Mouse (Mus musculus) cerebellum, adult 2 months (tissue): ENCODE data around the gene Hoxc8. TPM values are rescaled to one million over a fixed set of nuclear protein-coding genes. Genes with fewer than 3 reads are reported as not detected.

Experiments used
- DNase-seq, 2 experiments: peaks; one replicate each; pipeline ENCODE4 v3.0.0; 2021
- H3K27ac ChIP-seq: fragments of 200-500 bp; 2 replicates; pipeline ENCODE4 v1.5.1; 2012; ENCODE audit warnings: low read length, control low read depth, inconsistent platforms; ENCODE audit not compliant: insufficient read depth
- H3K27me3 ChIP-seq: fragments of 200-500 bp; 2 replicates; pipeline ENCODE4 v1.6.1; 2012; ENCODE audit warnings: inconsistent platforms, mild to moderate bottlenecking, low read length, moderate library complexity; ENCODE audit not compliant: control insufficient read depth, insufficient read depth
- H3K4me1 ChIP-seq: fragments of 200-500 bp; 2 replicates; pipeline ENCODE4 v1.6.1; 2011; ENCODE audit warnings: low read length; ENCODE audit not compliant: control insufficient read depth, insufficient read depth
- H3K4me3 ChIP-seq: fragments of 200-500 bp; replicated peaks from 2 replicates; pipeline ENCODE3; 2011; ENCODE audit warnings: mild to moderate bottlenecking, low read depth, low read length, control low read depth; ENCODE audit not compliant: insufficient read depth
- CTCF ChIP-seq: fragments of 200-500 bp; IDR thresholded peaks from 2 replicates; pipeline ENCODE4 v1.5.1; 2011; ENCODE audit warnings: low read depth, mild to moderate bottlenecking, control low read depth, low read length, moderate library complexity, borderline replicate concordance; ENCODE audit not compliant: insufficient read depth
- POLR2A ChIP-seq: fragments of 200-500 bp; IDR thresholded peaks from 2 replicates; pipeline ENCODE4 v1.6.1; 2011; ENCODE audit warnings: low read length, control low read depth, borderline replicate concordance; ENCODE audit not compliant: insufficient read depth
- WGBS: fragments of 180-500 bp; shearing (Covaris S2); methylation state at CpG from one replicate; pipeline ENCODE4 v1.1.7; 2018; 5-methylcytosine and 5-hydroxymethylcytosine counted together
- polyA plus RNA-seq: library from polyadenylated mRNA; depleted of rRNA; stranded (reverse); fragments of >200 nt; gene quantifications from 2 replicates; pipeline ENCODE4 v1.2.3, GENCODE M21; 2012

Hoxc8 gene
- polyA plus RNA-seq, 1 experiment = not detected

GRCm38 (mm10) chr15:102961728-102962127 is 28.7 kb upstream of the Hoxc8 start:
- no peak for DNase-seq
- TF ChIP-seq POLR2A = no peak
- Histone ChIP-seq H3K4me1 (no peaks in the 10 kb centered on the region), H3K27me3 (peaks cover 18% of the 10 kb centered on the region; the same call in 1 of the 2 replicates), H3K4me3 (no peak overlapping the region), H3K27ac (no peak overlapping the region)
- WGBS = 4% methylated on average over 6 of the region's 6 CpGs

GRCm38 (mm10) chr15:102962492-102962891 is 27.9 kb upstream of the Hoxc8 start:
- DNase-seq = no peak
- Histone ChIP-seq H3K27me3 (peaks cover 18% of the 10 kb centered on the region; the same call in 1 of the 2 replicates), H3K27ac (no peak overlapping the region), H3K4me3 (no peak overlapping the region), H3K4me1 (no peaks in the 10 kb centered on the region)
- no peak for TF ChIP-seq POLR2A
- TF ChIP-seq CTCF = no peak
- 5% methylated on average over 13 of the region's 13 CpGs for WGBS

GRCm38 (mm10) chr15:102963259-102963658 is 27.1 kb upstream of the Hoxc8 start:
- WGBS = 3% methylated on average over 8 of the region's 8 CpGs
- Histone ChIP-seq H3K27ac (no peak overlapping the region), H3K4me1 (no peaks in the 10 kb centered on the region), H3K4me3 (no peak overlapping the region), H3K27me3 (peaks cover 18% of the 10 kb centered on the region; the same call in 1 of the 2 replicates)
- no peak for DNase-seq
- TF ChIP-seq CTCF (no peak), POLR2A (no peak)

GRCm38 (mm10) chr15:102963671-102964640 is 26.5 kb upstream of the Hoxc8 start:
- 4% methylated on average over 28 of the region's 28 CpGs for WGBS
- TF ChIP-seq POLR2A (no peak), CTCF (no peak)

DNA sequence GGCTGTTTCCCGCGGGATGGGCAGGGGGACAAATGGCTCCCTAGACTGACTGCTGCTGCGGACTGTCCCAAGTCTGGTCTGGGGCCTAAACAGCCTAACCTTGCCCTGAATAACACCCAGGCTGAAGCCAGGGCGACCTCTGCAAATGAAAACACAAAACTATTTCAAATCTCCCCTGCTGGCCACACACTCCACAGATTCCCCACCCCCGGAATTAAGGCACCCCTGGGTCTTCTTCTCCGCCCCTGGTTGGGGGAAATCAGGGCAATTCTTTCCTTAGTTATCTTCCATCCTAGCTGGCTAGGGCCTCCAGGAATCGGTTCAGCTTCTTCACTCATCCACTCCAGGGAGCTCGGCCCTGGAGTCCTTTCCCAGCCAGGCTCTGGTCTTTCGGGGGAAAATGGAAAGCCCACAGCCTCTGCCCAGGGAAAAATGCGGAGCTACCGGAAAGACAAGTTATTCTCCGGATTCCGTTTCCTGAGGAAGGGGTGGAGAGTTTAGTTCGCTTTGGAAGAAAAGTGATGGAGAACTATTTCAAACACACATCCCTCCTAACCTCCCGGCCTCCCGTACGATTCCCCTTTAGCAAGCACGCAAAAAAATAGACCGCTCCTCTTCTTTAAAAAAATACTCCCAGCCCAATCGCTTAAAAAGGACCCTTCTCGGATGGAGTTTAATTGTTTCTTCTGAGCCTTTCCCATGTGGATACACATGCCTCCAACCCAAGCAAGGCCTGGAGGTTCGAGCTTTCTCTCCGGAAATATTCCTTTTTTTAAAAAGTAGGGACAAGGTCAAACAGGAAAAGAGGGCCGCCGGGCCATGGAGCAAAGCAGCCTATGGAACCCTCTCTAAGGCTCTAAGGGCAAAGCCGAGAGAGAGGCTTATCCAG is 25.2 kb upstream of the Hoxc8 start:
- Histone ChIP-seq H3K27ac (no peak overlapping the region), H3K4me3 (no peak overlapping the region), H3K4me1 (no peaks in the 10 kb centered on the region), H3K27me3 (peaks cover 20% of the 10 kb centered on the region; the same call in 1 of the 2 replicates)
- no peak for DNase-seq
- TF ChIP-seq POLR2A (no peak), CTCF (no peak)
- 5% methylated on average over 26 of the region's 26 CpGs for WGBS

More at GRCm38 (mm10) chr15:102963671-102964640, 26.5 kb upstream of the Hoxc8 start:
- no peak overlapping the region for H3K27ac ChIP-seq
- no peak for DNase-seq
- H3K4me3 ChIP-seq = no peak overlapping the region
- peaks cover 20% of the 10 kb centered on the region; the same call in 1 of the 2 replicates for H3K27me3 ChIP-seq
- no peaks in the 10 kb centered on the region for H3K4me1 ChIP-seq

- 5% methylated on average over 29 of the region's 30 CpGs for WGBS
- Histone ChIP-seq H3K4me3 (no peak overlapping the region), H3K4me1 (no peaks in the 10 kb centered on the region), H3K27ac (no peak overlapping the region), H3K27me3 (peaks cover 23% of the 10 kb centered on the region; the same call in 1 of the 2 replicates)
- TF ChIP-seq CTCF (peak; percentile 19; the same call in 1 of the 2 replicates), POLR2A (no peak)
- DNase-seq = no peak
Measured at GRCm38 (mm10) chr15:102965892-102966775, 24.3 kb upstream of the Hoxc8 start.
